Mouse (Mus musculus): Measurements from ENCODE around the gene Gm20388. TPM values are rescaled to one million over a fixed set of nuclear protein-coding genes. Genes with fewer than 3 reads are reported as not detected.

The Gm20388 gene
- polyA plus RNA-seq, 1 experiment from 2014 or later, result 5.3 TPM

DNA sequence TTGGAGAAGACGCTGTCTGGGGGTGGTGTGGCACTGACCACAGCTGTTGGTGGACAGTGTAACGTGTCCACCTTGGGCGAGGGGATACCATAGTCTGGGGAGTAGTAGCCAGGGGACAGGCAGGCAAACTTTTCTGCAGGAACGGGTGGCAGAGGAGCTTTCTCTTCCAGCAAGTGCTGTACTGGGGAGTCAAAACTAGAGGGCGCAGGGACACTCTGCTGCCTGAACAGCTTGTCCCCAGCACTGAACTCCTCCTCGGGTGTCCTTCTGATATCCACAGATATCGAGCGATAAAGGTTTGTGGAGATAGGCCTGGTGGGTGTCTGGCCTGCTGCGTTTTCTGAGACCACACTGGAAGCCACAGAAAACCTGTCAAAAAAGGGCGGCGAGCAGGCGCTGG lies 2980.8 kb downstream of the Gm20388 start:
- DNase-seq (ENCODE audit: low spot score) (no peak), ATAC-seq (replicated peaks; ENCODE audit: low FRiP score) (no peak)
- H3K9ac ChIP-seq (ENCODE audit: low read depth, low read length), result no peak overlapping the region
- H3K4me1 ChIP-seq (replicated peaks; ENCODE audit: control insufficient read depth, insufficient read depth, low read length), result no peaks in the 10 kb centered on the region
- no peaks in the 10 kb centered on the region for H3K27me3 ChIP-seq (replicated peaks; ENCODE audit: control insufficient read depth, insufficient read depth, low read length)
- no peaks in the 10 kb centered on the region for H3K9me3 ChIP-seq (ENCODE audit: control insufficient read depth, low read length)
- peaks cover 78% of the 10 kb centered on the region for H3K36me3 ChIP-seq (ENCODE audit: control insufficient read depth, insufficient read depth, low read length)
- no peak overlapping the region for H3K4me2 ChIP-seq
- no peak overlapping the region for H3K4me3 ChIP-seq (ENCODE audit: low read depth, low read length)
- H3K27ac ChIP-seq (ENCODE audit: low read depth, low read length), result no peak overlapping the region
- 85% methylated on average over 12 of the region's 12 CpGs for WGBS

DNA sequence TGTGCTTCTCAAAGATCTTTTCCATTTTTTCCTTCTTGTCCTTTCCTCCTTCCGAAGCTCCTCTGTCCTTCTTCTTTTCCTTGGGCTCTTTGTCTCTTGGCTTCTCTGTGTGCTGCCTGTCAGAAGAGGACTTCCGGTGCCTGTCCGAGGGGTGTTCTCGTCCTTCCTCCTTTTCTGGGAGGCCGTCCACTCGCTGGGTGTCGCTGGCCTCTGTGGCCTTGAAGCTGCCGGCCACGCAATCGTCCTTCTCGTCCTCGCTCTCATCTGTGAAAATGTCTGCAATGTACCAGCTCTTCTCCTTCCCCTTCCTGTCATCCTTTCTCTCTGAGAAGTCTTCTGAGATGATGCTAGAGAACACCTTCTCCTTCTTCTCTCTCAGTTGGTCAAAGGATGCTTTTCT lies 2982.8 kb downstream of the Gm20388 start:
- no peak for DNase-seq (ENCODE audit: low spot score)
- no peak overlapping the region for H3K27ac ChIP-seq (ENCODE audit: low read depth, low read length)
- peaks cover 65% of the 10 kb centered on the region for H3K36me3 ChIP-seq (ENCODE audit: control insufficient read depth, insufficient read depth, low read length)
- no peak for ATAC-seq (replicated peaks; ENCODE audit: low FRiP score)
- WGBS, result 82% methylated on average over 12 of the region's 12 CpGs
- no peak overlapping the region for H3K4me3 ChIP-seq (ENCODE audit: low read depth, low read length)
- H3K9ac ChIP-seq (ENCODE audit: low read depth, low read length), result no peak overlapping the region
- H3K9me3 ChIP-seq (ENCODE audit: control insufficient read depth, low read length), result no peaks in the 10 kb centered on the region
- no peak overlapping the region for H3K4me2 ChIP-seq
- no peaks in the 10 kb centered on the region for H3K4me1 ChIP-seq (replicated peaks; ENCODE audit: control insufficient read depth, insufficient read depth, low read length)
- no peaks in the 10 kb centered on the region for H3K27me3 ChIP-seq (replicated peaks; ENCODE audit: control insufficient read depth, insufficient read depth, low read length)

DNA sequence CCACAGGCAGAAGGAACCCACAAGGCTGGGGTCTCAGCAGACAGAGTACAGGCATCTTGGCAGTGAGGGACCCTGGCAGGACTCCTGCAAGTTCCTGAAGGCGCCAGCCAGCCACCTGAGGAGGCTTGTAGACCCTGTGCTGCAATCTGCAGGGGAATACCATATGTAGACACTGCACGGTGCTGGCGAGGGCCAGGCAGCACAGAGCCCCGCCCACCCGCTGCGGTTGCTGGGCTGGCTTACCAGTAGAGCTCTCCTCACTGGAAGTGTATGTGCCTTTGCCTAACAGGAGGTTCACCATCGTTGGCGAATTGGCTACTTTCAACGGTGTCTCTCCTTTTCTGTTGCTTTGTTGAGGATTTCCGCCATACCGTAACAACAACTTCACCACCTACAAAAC lies 2985.7 kb downstream of the Gm20388 start:
- DNase-seq (ENCODE audit: low spot score), result no peak
- no peak for ATAC-seq (replicated peaks; ENCODE audit: low FRiP score)
- Histone ChIP-seq H3K27me3 (replicated peaks; ENCODE audit: control insufficient read depth, insufficient read depth, low read length) (no peaks in the 10 kb centered on the region), H3K36me3 (ENCODE audit: control insufficient read depth, insufficient read depth, low read length) (peaks cover 44% of the 10 kb centered on the region), H3K4me3 (ENCODE audit: low read depth, low read length) (no peak overlapping the region), H3K4me1 (replicated peaks; ENCODE audit: control insufficient read depth, insufficient read depth, low read length) (no peaks in the 10 kb centered on the region), H3K27ac (ENCODE audit: low read depth, low read length) (no peak overlapping the region), H3K9me3 (ENCODE audit: control insufficient read depth, low read length) (no peaks in the 10 kb centered on the region), H3K9ac (ENCODE audit: low read depth, low read length) (no peak overlapping the region), H3K4me2 (no peak overlapping the region)
- 96% methylated on average over 11 of the region's 11 CpGs for WGBS

DNA sequence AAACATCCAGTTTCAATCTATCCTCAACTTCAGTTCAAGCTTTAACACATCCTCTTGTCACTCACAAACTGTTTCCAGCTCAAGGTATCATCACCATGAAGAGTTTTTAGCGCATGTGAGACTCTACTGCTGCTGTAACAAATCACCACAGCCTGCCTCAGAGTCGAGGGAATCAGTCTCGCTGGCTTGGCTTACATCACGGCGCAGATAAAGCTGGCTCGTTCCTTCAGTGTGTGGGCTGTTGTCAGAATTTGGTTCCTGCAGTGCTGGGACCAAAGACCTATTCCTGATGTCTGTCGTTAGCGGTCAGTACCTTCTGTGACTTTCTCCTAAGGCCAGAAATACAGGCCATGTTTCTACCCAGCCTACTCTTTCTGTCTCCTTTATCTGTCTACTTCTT lies 2986.6 kb downstream of the Gm20388 start:
- ATAC-seq (replicated peaks; ENCODE audit: low FRiP score) (no peak), DNase-seq (ENCODE audit: low spot score) (no peak)
- Histone ChIP-seq H3K27ac (ENCODE audit: low read depth, low read length) (no peak overlapping the region), H3K27me3 (replicated peaks; ENCODE audit: control insufficient read depth, insufficient read depth, low read length) (no peaks in the 10 kb centered on the region), H3K9ac (ENCODE audit: low read depth, low read length) (no peak overlapping the region), H3K9me3 (ENCODE audit: control insufficient read depth, low read length) (no peaks in the 10 kb centered on the region), H3K36me3 (ENCODE audit: control insufficient read depth, insufficient read depth, low read length) (peaks cover 36% of the 10 kb centered on the region), H3K4me3 (ENCODE audit: low read depth, low read length) (no peak overlapping the region), H3K4me2 (no peak overlapping the region), H3K4me1 (replicated peaks; ENCODE audit: control insufficient read depth, insufficient read depth, low read length) (no peaks in the 10 kb centered on the region)
- WGBS, result 92% methylated on average over 8 of the region's 8 CpGs

DNA sequence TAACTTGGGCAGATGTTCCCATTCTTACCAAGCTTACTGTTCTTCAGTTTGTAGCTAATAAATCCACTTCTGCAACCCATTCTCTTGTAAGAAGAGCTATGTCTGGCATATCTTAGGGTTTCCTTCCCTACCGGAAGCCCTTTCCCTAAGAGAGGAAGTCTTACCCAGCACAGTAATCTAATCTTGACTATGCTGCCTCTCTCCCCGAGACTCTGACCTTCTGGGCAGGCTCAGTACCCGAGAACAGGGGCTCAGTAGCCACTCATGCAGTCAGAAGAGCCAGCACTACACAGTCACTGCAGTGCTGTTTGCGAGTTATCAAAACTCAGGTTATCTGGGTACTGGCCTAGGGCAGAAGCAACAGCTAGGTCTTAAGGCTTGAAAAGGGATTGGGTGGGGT lies 2987.4 kb downstream of the Gm20388 start:
- no peak for DNase-seq (ENCODE audit: low spot score)
- Histone ChIP-seq H3K27me3 (replicated peaks; ENCODE audit: control insufficient read depth, insufficient read depth, low read length) (no peaks in the 10 kb centered on the region), H3K27ac (ENCODE audit: low read depth, low read length) (no peak overlapping the region), H3K36me3 (ENCODE audit: control insufficient read depth, insufficient read depth, low read length) (peaks cover 30% of the 10 kb centered on the region), H3K4me1 (replicated peaks; ENCODE audit: control insufficient read depth, insufficient read depth, low read length) (no peaks in the 10 kb centered on the region), H3K9me3 (ENCODE audit: control insufficient read depth, low read length) (no peaks in the 10 kb centered on the region), H3K9ac (ENCODE audit: low read depth, low read length) (no peak overlapping the region), H3K4me3 (ENCODE audit: low read depth, low read length) (no peak overlapping the region), H3K4me2 (no peak overlapping the region)
- 59% methylated on average over 4 of the region's 4 CpGs for WGBS
- ATAC-seq (replicated peaks; ENCODE audit: low FRiP score), result no peak

DNA sequence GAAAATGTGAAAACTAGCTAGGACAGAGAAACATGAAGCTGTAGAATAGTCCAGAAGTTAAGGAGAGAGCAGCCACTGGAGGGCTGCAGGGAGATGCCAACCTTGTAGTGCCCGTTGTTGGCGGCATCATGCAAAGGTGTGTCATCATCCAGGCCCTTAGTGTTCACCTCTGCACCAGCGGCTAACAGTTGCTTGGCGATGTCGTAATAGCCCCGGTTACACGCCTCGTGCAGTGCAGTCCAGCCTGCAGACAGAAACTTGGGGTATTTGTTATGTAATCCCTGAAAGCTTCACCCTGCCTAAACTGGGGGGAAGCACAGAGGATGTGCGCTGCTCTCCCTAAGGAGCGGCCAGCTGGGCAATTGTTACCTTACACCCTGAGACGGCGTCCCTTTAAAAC lies 2987.8 kb downstream of the Gm20388 start:
- Histone ChIP-seq H3K27me3 (replicated peaks; ENCODE audit: control insufficient read depth, insufficient read depth, low read length) (no peaks in the 10 kb centered on the region), H3K4me2 (no peak overlapping the region), H3K4me3 (ENCODE audit: low read depth, low read length) (no peak overlapping the region), H3K27ac (ENCODE audit: low read depth, low read length) (no peak overlapping the region), H3K9ac (ENCODE audit: low read depth, low read length) (no peak overlapping the region), H3K36me3 (ENCODE audit: control insufficient read depth, insufficient read depth, low read length) (peaks cover 29% of the 10 kb centered on the region), H3K4me1 (replicated peaks; ENCODE audit: control insufficient read depth, insufficient read depth, low read length) (no peaks in the 10 kb centered on the region), H3K9me3 (ENCODE audit: control insufficient read depth, low read length) (no peaks in the 10 kb centered on the region)
- ATAC-seq (replicated peaks; ENCODE audit: low FRiP score) (no peak), DNase-seq (ENCODE audit: low spot score) (no peak)
- WGBS, result 91% methylated on average over 12 of the region's 12 CpGs

DNA sequence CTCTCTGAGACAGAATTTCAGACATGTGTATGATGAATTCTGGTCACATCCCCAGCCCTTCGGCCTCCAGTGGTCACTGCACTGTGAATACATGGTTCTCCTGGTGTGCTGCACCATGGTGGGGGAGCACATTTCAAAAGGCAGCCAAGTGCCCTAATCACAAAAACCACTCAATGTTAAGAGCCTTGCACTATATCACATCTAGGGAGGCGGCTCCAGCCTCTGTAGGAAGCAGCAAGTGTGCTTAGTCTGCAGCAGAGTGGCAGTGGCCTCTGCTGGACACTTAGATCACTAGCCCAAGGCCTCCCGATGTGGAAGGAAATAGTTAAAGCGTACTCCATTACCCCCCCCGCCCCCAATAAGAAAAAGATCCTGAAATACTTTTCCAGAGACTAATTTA lies 2988.4 kb downstream of the Gm20388 start:
- Histone ChIP-seq H3K36me3 (ENCODE audit: control insufficient read depth, insufficient read depth, low read length) (peaks cover 29% of the 10 kb centered on the region), H3K4me1 (replicated peaks; ENCODE audit: control insufficient read depth, insufficient read depth, low read length) (no peaks in the 10 kb centered on the region), H3K4me3 (ENCODE audit: low read depth, low read length) (no peak overlapping the region), H3K27ac (ENCODE audit: low read depth, low read length) (no peak overlapping the region), H3K9ac (ENCODE audit: low read depth, low read length) (no peak overlapping the region), H3K9me3 (ENCODE audit: control insufficient read depth, low read length) (no peaks in the 10 kb centered on the region), H3K4me2 (no peak overlapping the region), H3K27me3 (replicated peaks; ENCODE audit: control insufficient read depth, insufficient read depth, low read length) (no peaks in the 10 kb centered on the region)
- DNase-seq (ENCODE audit: low spot score), result no peak
- ATAC-seq (replicated peaks; ENCODE audit: low FRiP score), result no peak
- WGBS, result 79% methylated on average over 5 of the region's 5 CpGs

DNA sequence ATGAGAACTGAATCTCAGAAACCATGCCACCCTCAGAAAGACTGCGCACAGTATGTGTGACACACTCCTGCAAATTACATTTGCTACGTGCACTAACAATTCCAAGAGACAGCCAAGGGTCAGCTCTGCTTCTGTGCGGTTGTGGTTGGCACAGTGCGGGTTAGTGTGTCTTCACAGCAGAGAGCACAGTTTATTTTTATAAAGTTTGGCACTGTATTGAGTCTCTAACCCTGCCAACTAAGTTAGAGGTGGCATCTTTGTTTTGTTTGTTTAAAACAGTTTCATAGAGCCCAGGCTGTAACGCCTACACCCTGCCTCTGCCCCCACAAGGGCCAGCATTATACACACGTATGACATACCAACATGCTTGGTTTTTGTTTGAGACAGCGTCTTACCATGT lies 2990.8 kb downstream of the Gm20388 start:
- 88% methylated on average over 7 of the region's 7 CpGs for WGBS
- ATAC-seq (replicated peaks; ENCODE audit: low FRiP score), result no peak
- Histone ChIP-seq H3K9me3 (ENCODE audit: control insufficient read depth, low read length) (no peaks in the 10 kb centered on the region), H3K9ac (ENCODE audit: low read depth, low read length) (no peak overlapping the region), H3K27me3 (replicated peaks; ENCODE audit: control insufficient read depth, insufficient read depth, low read length) (no peaks in the 10 kb centered on the region), H3K4me3 (ENCODE audit: low read depth, low read length) (no peak overlapping the region), H3K4me1 (replicated peaks; ENCODE audit: control insufficient read depth, insufficient read depth, low read length) (no peaks in the 10 kb centered on the region), H3K4me2 (no peak overlapping the region), H3K36me3 (ENCODE audit: control insufficient read depth, insufficient read depth, low read length) (peaks cover 6% of the 10 kb centered on the region), H3K27ac (ENCODE audit: low read depth, low read length) (no peak overlapping the region)
- no peak for DNase-seq (ENCODE audit: low spot score)

DNA sequence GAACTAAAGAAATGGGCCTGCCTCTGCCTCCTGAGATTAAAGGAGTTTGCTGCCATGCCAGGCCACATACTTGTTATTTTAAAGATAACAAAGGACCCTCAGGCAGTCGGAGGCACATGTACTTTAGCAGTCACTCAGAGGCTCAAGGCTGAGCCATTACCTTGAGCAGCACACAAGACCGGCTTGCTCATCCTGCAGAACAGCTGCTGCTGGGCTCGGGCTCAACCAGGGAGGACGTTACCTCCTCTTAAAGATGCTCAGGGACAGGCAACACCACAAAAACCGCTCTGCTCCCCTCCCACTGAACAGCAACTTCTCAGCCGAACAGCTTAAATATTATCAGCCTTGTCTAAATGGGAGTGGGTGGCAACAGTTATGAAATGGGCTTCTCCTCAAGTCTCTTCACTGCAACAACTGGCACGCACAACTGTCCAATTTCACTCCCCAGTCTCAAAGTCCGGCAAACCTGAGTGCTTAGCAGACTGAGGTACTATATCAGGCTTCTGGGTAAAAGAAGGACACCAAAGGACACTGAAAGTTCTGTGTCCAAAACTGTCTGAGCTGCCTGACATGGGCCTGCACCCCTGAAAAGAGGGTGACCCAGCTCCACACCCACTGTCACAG lies 2991.4 kb downstream of the Gm20388 start:
- H3K4me3 ChIP-seq (ENCODE audit: low read depth, low read length), result no peak overlapping the region
- H3K9ac ChIP-seq (ENCODE audit: low read depth, low read length), result no peak overlapping the region
- WGBS, result 85% methylated on average over 8 of the region's 8 CpGs
- peaks cover 3% of the 10 kb centered on the region; the same call in 1 of the 2 replicates for H3K36me3 ChIP-seq (ENCODE audit: control insufficient read depth, insufficient read depth, low read length)
- H3K27me3 ChIP-seq (replicated peaks; ENCODE audit: control insufficient read depth, insufficient read depth, low read length), result no peaks in the 10 kb centered on the region
- H3K27ac ChIP-seq (ENCODE audit: low read depth, low read length), result no peak overlapping the region
- H3K9me3 ChIP-seq (ENCODE audit: control insufficient read depth, low read length), result no peaks in the 10 kb centered on the region
- DNase-seq (ENCODE audit: low spot score) (no peak), ATAC-seq (replicated peaks; ENCODE audit: low FRiP score) (no peak)
- H3K4me2 ChIP-seq, result no peak overlapping the region
- no peaks in the 10 kb centered on the region for H3K4me1 ChIP-seq (replicated peaks; ENCODE audit: control insufficient read depth, insufficient read depth, low read length)
